8 mouse cellular contexts compared by ENCODE assay signal in genomic region chr15:9140684-9141171, GRCm38 (mm10). TPM values are rescaled to one million over a fixed set of nuclear protein-coding genes. Genes with fewer than 3 reads are reported as not detected.
DNase-seq lines count a peak whose midpoint lies in the region; ATAC-seq and TF ChIP-seq lines count a peak whose summit lies in the region.

No protein-coding gene starts in this region.

- H3K27me3 ChIP-seq in forebrain, embryonic 14.5 days (replicated peaks; ENCODE audit: control insufficient read depth, insufficient read depth, low read length), result no peaks in the 10 kb centered on the region
- H3K27me3 ChIP-seq in kidney, embryonic 16.5 days (ENCODE audit: insufficient read depth, low read length), result no peaks in the 10 kb centered on the region
- no peaks in the 10 kb centered on the region for H3K27me3 ChIP-seq in stomach, embryonic 16.5 days (ENCODE audit: control insufficient read depth, insufficient read depth, low read length)

- H3K9me3 ChIP-seq in forebrain, embryonic 14.5 days (replicated peaks; ENCODE audit: control insufficient read depth, low read length), result no peaks in the 10 kb centered on the region
- no peaks in the 10 kb centered on the region for H3K9me3 ChIP-seq in kidney, embryonic 16.5 days (ENCODE audit: low read length)
- H3K9me3 ChIP-seq in stomach, embryonic 16.5 days (replicated peaks; ENCODE audit: control insufficient read depth, low read length), result no peaks in the 10 kb centered on the region

- TF ChIP-seq CTCF in bone marrow macrophage, adult 2 months (IDR thresholded peaks at IDR 0.05; ENCODE audit: low read depth, low read length), result no peak

- peaks cover 13% of the 10 kb centered on the region for H3K4me1 ChIP-seq in bone marrow macrophage, adult 2 months (ENCODE audit: control insufficient read depth, insufficient read depth, low read length)
- peaks cover 12% of the 10 kb centered on the region for H3K4me1 ChIP-seq in forebrain, embryonic 14.5 days (ENCODE audit: control insufficient read depth, insufficient read depth, low read length)
- peaks cover 15% of the 10 kb centered on the region for H3K4me1 ChIP-seq in kidney, embryonic 16.5 days (ENCODE audit: insufficient read depth, low read length)
- peaks cover 14% of the 10 kb centered on the region; the same call in 1 of the 2 replicates for H3K4me1 ChIP-seq in stomach, embryonic 16.5 days (ENCODE audit: control insufficient read depth, insufficient read depth, low read length)

- peak overlapping the region; percentile 95 for H3K4me3 ChIP-seq in bone marrow macrophage, adult 2 months (ENCODE audit: insufficient read depth, low read length)
- H3K4me3 ChIP-seq in forebrain, embryonic 14.5 days (ENCODE audit: low read depth, low read length), result peak overlapping the region; percentile 73
- H3K4me3 ChIP-seq in kidney, embryonic 16.5 days (ENCODE audit: low read length), result peak overlapping the region; percentile 90
- H3K4me3 ChIP-seq in stomach, embryonic 16.5 days (replicated peaks; ENCODE audit: low read length), result peak overlapping the region; percentile 64

- H3K27ac ChIP-seq in bone marrow macrophage, adult 2 months (ENCODE audit: insufficient read depth, low read depth, low read length), result 0 out of 2 replicates have a peak overlapping the region, but pooled peaks have one; percentile 27
- H3K27ac ChIP-seq in forebrain, embryonic 14.5 days (ENCODE audit: low read depth, low read length), result peak overlapping the region; percentile 78
- H3K27ac ChIP-seq in kidney, embryonic 16.5 days (ENCODE audit: low read length), result peak overlapping the region; percentile 79
- H3K27ac ChIP-seq in stomach, embryonic 16.5 days (ENCODE audit: low read length), result peak overlapping the region; percentile 55

- TF ChIP-seq POLR2A in bone marrow macrophage, adult 2 months (IDR thresholded peaks at IDR 0.05; ENCODE audit: borderline replicate concordance, low read depth, low read length), result no peak

- under 1% methylated on average over 37 of the region's 37 CpGs for whole genome bisulfite sequencing in forebrain, embryonic 14.5 days
- WGBS in kidney, embryonic 16.5 days, result 0% methylated on average over 37 of the region's 37 CpGs
- under 1% methylated on average over 37 of the region's 37 CpGs for WGBS in stomach, embryonic 16.5 days

- peak overlapping the region; percentile 86 for H3K9ac ChIP-seq in forebrain, embryonic 14.5 days (ENCODE audit: low read length)
- H3K9ac ChIP-seq in kidney, embryonic 16.5 days (replicated peaks; ENCODE audit: low read length), result peak overlapping the region; percentile 87
- H3K9ac ChIP-seq in stomach, embryonic 16.5 days (ENCODE audit: low read length), result peak overlapping the region; percentile 71

- peaks cover 22% of the 10 kb centered on the region for H3K36me3 ChIP-seq in forebrain, embryonic 14.5 days (ENCODE audit: control insufficient read depth, insufficient read depth, low read length)
- H3K36me3 ChIP-seq in kidney, embryonic 16.5 days (ENCODE audit: insufficient read depth, low read length), result peaks cover 20% of the 10 kb centered on the region; the same call in 1 of the 2 replicates
- H3K36me3 ChIP-seq in stomach, embryonic 16.5 days (ENCODE audit: control insufficient read depth, insufficient read depth, low read length), result 0 out of 2 replicates have a peak, but pooled peaks cover 3% of the 10 kb centered on the region

- ATAC-seq in forebrain, embryonic 14.5 days, result peak; percentile 87
- ATAC-seq in kidney, embryonic 16.5 days (ENCODE audit: low FRiP score, low TSS enrichment), result peak; percentile 89
- ATAC-seq in stomach, embryonic 16.5 days (ENCODE audit: insufficient read depth, low FRiP score), result peak; percentile 84

- H3K4me2 ChIP-seq in forebrain, embryonic 14.5 days (ENCODE audit: low read length), result peak overlapping the region; percentile 64
- peak overlapping the region; percentile 69 for H3K4me2 ChIP-seq in kidney, embryonic 16.5 days (replicated peaks; ENCODE audit: low read depth, low read length)
- H3K4me2 ChIP-seq in stomach, embryonic 16.5 days (ENCODE audit: low read depth, low read length), result peak overlapping the region; percentile 68

- DNase-seq in right cerebral cortex, adult 2 months (ENCODE audit: low spot score in 2 of 2), result peak; percentile 53 to 67
- DNase-seq in right cerebral cortex, postnatal 10 days (ENCODE audit: low spot score in 2 of 2), result no peak
- DNase-seq in forebrain, embryonic 14.5 days (ENCODE audit: low spot score), result peak; percentile 52
- DNase-seq in lung, postnatal 4 days, result peak; percentile 60
- DNase-seq in cerebellum, postnatal 25 days, result no peak

RNA-seq across cellular contexts. Expression of gene Lmbrd2, which starts 0.4 kb away (rescaled TPM):
- polyA plus RNA-seq in bone marrow macrophage, adult 2 months (2012; ENCODE audit: insufficient read depth, insufficient read length, missing spikeins), result 20.5 and 20.6 TPM in 2 replicates
- 5.0 and 7.3 TPM in 2 replicates for polyA plus RNA-seq in forebrain, embryonic 14.5 days (2014; fragmentation: Nextera tagmentation; extraction: Ambion mirVana)
- polyA plus RNA-seq in kidney, embryonic 16.5 days (2015; fragmentation: Nextera tagmentation; extraction: Ambion mirVana), result 3.1 and 3.7 TPM in 2 replicates
- 2.8 and 3.2 TPM in 2 replicates for polyA plus RNA-seq in stomach, embryonic 16.5 days (2015; fragmentation: Nextera tagmentation; extraction: Ambion mirVana)

RNA-seq across cellular contexts. Expression of gene Skp2, which starts 14.5 kb away (rescaled TPM):
- polyA plus RNA-seq in bone marrow macrophage, adult 2 months (2012; ENCODE audit: insufficient read depth, insufficient read length, missing spikeins), result 14.2 and 14.4 TPM in 2 replicates
- 49.2 and 55.7 TPM in 2 replicates for polyA plus RNA-seq in forebrain, embryonic 14.5 days (2014; fragmentation: Nextera tagmentation; extraction: Ambion mirVana)
- polyA plus RNA-seq in kidney, embryonic 16.5 days (2015; fragmentation: Nextera tagmentation; extraction: Ambion mirVana), result 74.8 and 77.6 TPM in 2 replicates
- polyA plus RNA-seq in stomach, embryonic 16.5 days (2015; fragmentation: Nextera tagmentation; extraction: Ambion mirVana), result 44.0 and 50.3 TPM in 2 replicates

Comparison
In these comparisons a context has a peak if more than half of its experiments do, and no peak if none do; other contexts are left out.
1. DNase-seq: peak in right cerebral cortex, adult 2 months (2 of 2), forebrain, embryonic 14.5 days (single experiment) and lung, postnatal 4 days (2 of 2); none in right cerebral cortex, postnatal 10 days (0 of 2) and cerebellum, postnatal 25 days (0 of 2).
2. H3K27ac ChIP-seq: peak in every context shown above with its lines; median percentile 79 in kidney, embryonic 16.5 days; 78 in forebrain, embryonic 14.5 days; 55 in stomach, embryonic 16.5 days; 27 in bone marrow macrophage, adult 2 months.
3. Peak in every context shown above with its lines, with median percentiles within 50 percentile points of each other: H3K4me3 ChIP-seq, ATAC-seq, H3K4me2 ChIP-seq and H3K9ac ChIP-seq.